Comparison of ENCODE assay signal across 13 mouse cellular contexts in the genomic region with DNA sequence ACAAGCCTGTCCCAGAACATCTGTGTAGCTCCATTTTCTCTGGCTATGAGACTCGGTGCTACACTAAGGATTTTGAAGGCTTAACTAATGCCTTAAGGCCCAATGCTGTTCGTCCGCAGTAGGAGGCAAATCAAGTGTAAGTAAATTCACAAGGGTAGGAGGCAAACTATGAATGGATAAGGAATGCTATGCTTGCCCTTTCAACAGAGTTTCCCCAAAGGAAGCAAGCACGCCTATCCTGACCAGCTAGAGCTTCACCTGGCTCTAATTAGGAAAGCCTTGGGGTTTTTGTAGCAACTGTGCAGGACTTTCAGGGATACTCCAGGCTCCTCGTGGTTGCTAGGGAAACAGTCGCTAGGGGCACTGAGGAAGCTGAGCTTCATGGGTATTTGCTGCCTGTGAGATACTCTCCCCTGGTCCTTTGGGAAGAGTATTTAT.
DNase-seq lines count a peak whose midpoint lies in the region; ATAC-seq lines count a peak whose summit lies in the region.
"Had no signal": no experiment of that assay in that cellular context is flagged by ENCODE, and none has a peak within 500 bp of the region (broad histone marks: within the 10 kb centered on the region; RNA-seq: fewer than 3 reads in every experiment).

No protein-coding gene starts in this region.

- peak; percentile 77 for DNase-seq in embryo, embryonic 10 days (ENCODE audit: low spot score)
- no peak for DNase-seq in frontal cortex, adult 2 months (ENCODE audit: extremely low spot score in 1 of 2, low spot score in 1 of 2)
- DNase-seq in gastrocnemius, postnatal 14 days = no peak
- DNase-seq in thymus, postnatal 4 days = no peak
- no peak for DNase-seq in adrenal gland, postnatal 36 days
- DNase-seq: cerebellum, adult 11 months; lung, postnatal 10 days had no signal

- H3K36me3 ChIP-seq in embryonic facial prominence, embryonic 13.5 days = no peaks in the 10 kb centered on the region
- H3K36me3 ChIP-seq in hindbrain, embryonic 15.5 days = no peaks in the 10 kb centered on the region
- no peaks in the 10 kb centered on the region for H3K36me3 ChIP-seq in midbrain, embryonic 15.5 days (replicated peaks)
- H3K36me3 ChIP-seq: heart, embryonic 10.5 days; limb, embryonic 15.5 days; neural tube, embryonic 13.5 days had no signal

- 15% methylated on average over 6 of the region's 6 CpGs for WGBS in embryonic facial prominence, embryonic 13.5 days
- 17% methylated on average over 6 of the region's 6 CpGs for WGBS in hindbrain, embryonic 15.5 days
- 12% methylated on average over 6 of the region's 6 CpGs for WGBS in midbrain, embryonic 15.5 days

- H3K4me3 ChIP-seq in embryonic facial prominence, embryonic 13.5 days = no peak overlapping the region
- no peak overlapping the region for H3K4me3 ChIP-seq in hindbrain, embryonic 15.5 days
- no peak overlapping the region for H3K4me3 ChIP-seq in midbrain, embryonic 15.5 days
- H3K4me3 ChIP-seq: heart, embryonic 10.5 days; limb, embryonic 15.5 days; neural tube, embryonic 13.5 days had no signal

- peak overlapping the region; percentile 58; the same call in 1 of the 2 replicates for H3K27ac ChIP-seq in embryonic facial prominence, embryonic 13.5 days
- 0 out of 2 replicates have a peak overlapping the region, but pooled peaks have one; percentile 19 for H3K27ac ChIP-seq in hindbrain, embryonic 15.5 days (replicated peaks)
- peak overlapping the region; percentile 43 for H3K27ac ChIP-seq in midbrain, embryonic 15.5 days
- H3K27ac ChIP-seq: heart, embryonic 10.5 days; limb, embryonic 15.5 days; neural tube, embryonic 13.5 days had no signal

- H3K27me3 ChIP-seq in embryonic facial prominence, embryonic 13.5 days = no peaks in the 10 kb centered on the region
- H3K27me3 ChIP-seq in hindbrain, embryonic 15.5 days = no peaks in the 10 kb centered on the region
- H3K27me3 ChIP-seq in midbrain, embryonic 15.5 days (replicated peaks) = no peaks in the 10 kb centered on the region
- H3K27me3 ChIP-seq: limb, embryonic 15.5 days; neural tube, embryonic 13.5 days had no signal

- no peak overlapping the region for H3K9ac ChIP-seq in embryonic facial prominence, embryonic 13.5 days
- no peak overlapping the region for H3K9ac ChIP-seq in hindbrain, embryonic 15.5 days
- no peak overlapping the region for H3K9ac ChIP-seq in midbrain, embryonic 15.5 days
- H3K9ac ChIP-seq: limb, embryonic 15.5 days; neural tube, embryonic 13.5 days had no signal

- no peaks in the 10 kb centered on the region for H3K9me3 ChIP-seq in embryonic facial prominence, embryonic 13.5 days
- H3K9me3 ChIP-seq in hindbrain, embryonic 15.5 days = no peaks in the 10 kb centered on the region
- H3K9me3 ChIP-seq in midbrain, embryonic 15.5 days = no peaks in the 10 kb centered on the region
- H3K9me3 ChIP-seq: heart, embryonic 10.5 days; limb, embryonic 15.5 days; neural tube, embryonic 13.5 days had no signal

- intact Hi-C loops in gastrocnemius, postnatal 14 days (cut with DNase I; ENCODE audit: low total_unique reads) = no loop called here

- no peak for ATAC-seq in embryonic facial prominence, embryonic 13.5 days (ENCODE audit: insufficient number of reproducible peaks, insufficient read depth, low FRiP score, low TSS enrichment, low read depth)
- ATAC-seq in hindbrain, embryonic 15.5 days (ENCODE audit: low FRiP score, low read depth) = no peak
- peak; percentile 71 for ATAC-seq in midbrain, embryonic 15.5 days (replicated peaks)

- peaks cover 8% of the 10 kb centered on the region for H3K4me1 ChIP-seq in embryonic facial prominence, embryonic 13.5 days
- H3K4me1 ChIP-seq in hindbrain, embryonic 15.5 days (replicated peaks) = peaks cover 10% of the 10 kb centered on the region
- H3K4me1 ChIP-seq in midbrain, embryonic 15.5 days = peaks cover 11% of the 10 kb centered on the region
- H3K4me1 ChIP-seq: heart, embryonic 10.5 days; limb, embryonic 15.5 days had no signal

- peak overlapping the region; percentile 31 for H3K4me2 ChIP-seq in embryonic facial prominence, embryonic 13.5 days
- no peak overlapping the region for H3K4me2 ChIP-seq in hindbrain, embryonic 15.5 days
- no peak overlapping the region for H3K4me2 ChIP-seq in midbrain, embryonic 15.5 days
- H3K4me2 ChIP-seq: limb, embryonic 15.5 days; neural tube, embryonic 13.5 days had no signal
